Mouse (Mus musculus) left cerebral cortex, adult 9 months (tissue): ENCODE data around the gene Copg1.
"Not testable (repeated sequence)": the region's sequence is repeated elsewhere in the genome, so short reads cannot be mapped to it uniquely, and the experiment has no call there.

Source experiments
- DNase-seq, 2 experiments: peaks; one replicate each; pipeline ENCODE4 v3.0.0; 2022; ENCODE audit warnings: low spot score in 2 of 2

Copg1 gene

DNA sequence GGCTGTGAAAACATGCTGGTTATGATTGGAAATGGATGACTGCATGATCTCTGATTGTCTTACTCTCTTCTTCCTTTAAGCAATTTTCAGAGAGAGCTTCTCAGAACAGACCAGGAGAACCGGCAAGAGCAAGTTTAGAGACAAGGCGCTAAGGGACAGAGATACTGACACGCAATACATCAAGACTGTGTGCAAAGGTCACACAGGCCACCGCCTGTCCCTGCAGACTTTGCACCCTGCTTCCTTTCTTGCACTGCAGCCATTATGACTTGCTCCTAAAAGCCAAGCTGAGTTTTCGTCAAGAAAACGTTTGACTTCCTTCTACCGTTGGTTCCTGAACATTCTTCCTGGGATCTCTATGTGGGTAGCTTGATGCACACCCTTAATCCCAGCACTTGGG is 12.1 kb upstream of the Copg1 start:
- no peak for DNase-seq

DNA sequence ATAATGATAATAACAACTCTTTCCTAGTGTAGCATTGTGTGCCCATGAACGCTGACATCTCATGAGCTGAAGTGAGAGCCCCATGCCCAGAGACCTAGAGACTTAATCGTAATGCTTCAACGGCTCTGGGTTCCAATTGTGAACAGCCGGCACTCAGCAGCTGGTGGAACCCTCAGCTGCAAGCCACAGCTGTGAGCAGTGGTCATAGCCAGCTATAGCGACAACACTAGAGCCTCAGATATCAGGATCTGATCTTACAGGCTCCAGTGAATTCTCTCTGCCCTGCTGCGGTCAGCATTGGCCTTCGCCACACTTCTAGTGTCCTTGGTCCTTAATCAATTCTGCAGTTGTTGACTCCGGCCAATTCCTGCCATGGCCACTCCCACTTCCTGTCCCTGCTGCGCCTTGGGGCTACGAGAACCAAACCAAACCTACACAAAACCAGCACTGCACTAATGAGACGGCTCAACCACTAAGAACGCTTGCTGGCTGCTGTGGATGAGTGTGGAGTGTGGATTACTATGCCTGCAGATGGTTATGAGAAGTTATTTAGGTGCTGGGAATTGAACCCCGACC is 11.5 kb upstream of the Copg1 start:
- no peak for DNase-seq

DNA sequence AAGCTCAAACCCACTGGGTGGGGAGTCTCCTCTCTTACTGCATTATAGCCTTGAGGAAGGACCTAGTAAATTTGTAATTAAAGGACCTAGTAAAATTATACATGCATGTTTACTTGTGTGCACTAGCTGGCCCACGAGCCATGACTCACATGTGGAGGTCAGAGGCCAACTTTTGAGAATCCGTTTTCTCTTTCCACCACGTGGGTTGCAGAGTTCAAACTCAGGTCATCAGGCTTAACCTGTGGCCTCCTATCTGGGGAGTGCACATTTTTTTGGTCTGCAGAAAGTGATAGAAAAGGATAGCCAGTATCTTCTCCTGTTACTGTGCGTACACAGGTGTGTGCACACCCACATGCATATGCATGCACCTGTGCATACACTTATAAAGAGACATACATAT is 8.6 kb upstream of the Copg1 start:
- DNase-seq, result no peak

DNA sequence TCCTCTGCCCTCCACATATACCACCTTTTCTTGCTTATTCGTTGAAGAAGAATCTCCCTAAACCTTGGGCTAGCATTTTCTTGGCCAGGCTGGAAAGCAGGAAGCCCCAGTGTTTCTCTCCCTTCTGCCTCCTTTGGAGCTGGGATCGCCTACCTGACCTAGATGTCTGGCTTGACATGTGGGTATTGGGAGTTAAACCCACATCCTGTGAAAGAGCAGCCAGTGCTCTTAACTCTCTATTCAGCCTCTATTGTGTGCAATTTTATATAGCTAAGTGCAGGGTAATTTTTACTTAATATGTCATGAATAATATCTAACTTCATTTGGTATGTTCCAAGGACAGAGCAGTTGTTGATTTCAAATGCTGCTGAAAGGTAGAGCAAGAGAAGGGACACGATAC is 8.0 kb upstream of the Copg1 start:
- no peak for DNase-seq

DNA sequence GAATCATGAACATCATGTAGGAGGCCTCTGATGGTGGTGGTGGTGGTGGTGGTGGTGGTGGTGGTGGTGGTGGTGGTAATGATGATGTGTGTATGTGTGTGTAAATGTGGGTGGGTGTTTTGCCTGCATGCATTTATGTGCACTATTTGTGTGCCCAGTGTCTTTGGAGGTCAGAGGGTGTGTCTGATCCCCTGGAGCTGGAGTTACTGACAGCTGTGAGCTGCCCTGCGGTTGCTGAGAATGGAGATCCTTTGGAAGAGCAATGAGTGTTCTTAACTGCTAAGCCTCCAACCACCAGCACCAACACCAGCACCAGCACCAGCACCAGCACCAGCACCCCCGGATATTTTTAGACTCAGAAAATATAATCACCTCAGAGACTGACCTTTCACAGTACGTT is 5.4 kb upstream of the Copg1 start:
- no peak for DNase-seq

DNA sequence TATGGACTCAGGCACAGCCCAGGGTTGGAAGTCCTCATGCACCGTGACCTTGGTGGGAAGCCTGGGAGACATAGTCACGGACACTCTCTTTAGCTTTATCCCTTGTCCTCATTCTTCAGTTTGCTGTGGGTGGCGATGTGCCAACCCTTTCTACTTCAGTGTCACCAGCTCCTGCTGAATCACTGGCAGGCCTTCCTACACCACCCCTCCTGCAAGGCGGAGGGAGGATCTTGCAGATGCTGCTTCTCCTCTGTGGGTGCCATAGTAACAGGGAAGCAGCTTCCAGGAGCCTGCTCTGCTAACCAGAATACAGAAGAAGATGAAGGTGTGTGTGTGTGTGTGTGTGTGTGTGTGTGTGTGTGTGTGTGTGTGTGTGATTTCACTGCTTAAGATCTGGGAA is 4.8 kb upstream of the Copg1 start:
- DNase-seq, result peak; percentile 86 to 89

DNA sequence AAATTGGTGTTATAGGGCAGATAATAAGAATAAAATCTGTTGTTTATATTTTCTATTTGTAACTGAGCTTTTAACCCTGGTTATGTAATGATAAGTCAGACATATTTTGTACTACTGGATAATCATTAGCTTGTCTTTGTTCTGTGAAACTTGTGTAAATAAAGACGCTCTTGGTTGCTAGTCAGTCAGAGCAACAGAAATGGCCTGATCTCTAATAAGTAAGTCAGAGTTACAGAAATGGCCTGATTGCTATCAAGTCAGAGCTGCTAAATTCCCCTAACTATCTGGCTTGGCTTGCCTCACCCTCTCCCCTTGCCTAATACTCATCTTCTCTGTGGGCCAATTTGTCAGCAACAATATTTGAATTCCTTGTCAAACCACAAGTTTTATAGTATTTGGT is 893 bp upstream of the Copg1 start:
- no peak for DNase-seq

DNA sequence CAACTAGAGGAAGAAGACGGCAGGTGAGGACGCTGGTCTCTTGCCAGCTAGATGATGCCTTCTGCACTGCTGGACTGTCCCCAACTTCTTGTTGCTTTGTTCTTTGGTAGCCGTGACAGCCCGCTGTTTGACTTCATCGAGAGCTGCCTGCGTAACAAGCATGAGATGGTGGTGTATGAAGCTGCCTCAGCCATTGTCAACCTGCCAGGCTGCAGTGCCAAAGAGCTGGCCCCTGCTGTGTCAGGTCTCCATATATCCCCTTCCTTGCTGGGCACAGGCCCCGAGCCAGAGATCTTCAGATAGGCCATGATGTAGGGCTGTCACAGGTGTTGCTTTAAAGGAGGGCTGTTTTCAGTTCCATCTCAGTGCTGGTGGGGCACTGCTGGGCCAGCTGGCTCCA is 6.3 kb downstream of the Copg1 start:
- DNase-seq, result no peak

DNA sequence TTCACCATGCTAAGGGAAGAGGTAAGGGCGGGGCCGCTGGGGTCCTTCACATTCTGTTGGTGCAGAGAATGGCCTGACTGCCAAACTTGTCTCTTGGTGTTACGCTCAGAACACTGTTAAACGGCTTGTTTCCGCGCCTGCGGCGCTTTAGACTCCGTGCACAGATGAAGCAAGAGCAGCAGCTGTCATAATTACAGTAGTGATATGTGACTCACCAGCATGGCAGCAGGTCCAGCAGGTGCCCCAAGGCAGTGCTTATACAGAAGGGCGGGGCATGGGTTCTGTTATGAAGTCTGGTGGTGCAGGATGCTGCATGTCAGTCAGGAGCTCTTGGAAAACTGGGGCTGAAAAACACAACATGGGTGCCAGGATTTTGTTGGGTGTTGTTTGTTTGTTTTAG is 10.4 kb downstream of the Copg1 start:
- no peak for DNase-seq

DNA sequence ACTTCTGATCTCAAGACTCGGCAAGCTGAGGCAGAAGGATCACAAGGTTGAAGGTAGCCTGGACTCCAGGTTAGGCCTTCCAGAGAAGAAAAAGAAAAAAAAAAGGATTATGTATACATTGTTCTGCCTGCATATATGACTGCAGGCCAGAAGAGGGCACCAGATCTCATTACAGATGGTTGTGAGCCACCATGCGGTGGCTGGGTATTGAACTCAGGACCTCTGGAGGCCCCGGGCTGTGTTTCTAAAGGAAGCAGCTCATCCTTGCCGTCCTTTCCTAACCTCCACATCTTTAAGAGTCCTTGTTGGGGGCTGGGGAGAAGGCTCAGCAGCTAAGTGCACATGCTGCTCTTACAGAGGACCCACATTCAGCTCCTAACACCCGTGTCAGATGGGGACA is 19.0 kb downstream of the Copg1 start:
- no peak for DNase-seq

DNA sequence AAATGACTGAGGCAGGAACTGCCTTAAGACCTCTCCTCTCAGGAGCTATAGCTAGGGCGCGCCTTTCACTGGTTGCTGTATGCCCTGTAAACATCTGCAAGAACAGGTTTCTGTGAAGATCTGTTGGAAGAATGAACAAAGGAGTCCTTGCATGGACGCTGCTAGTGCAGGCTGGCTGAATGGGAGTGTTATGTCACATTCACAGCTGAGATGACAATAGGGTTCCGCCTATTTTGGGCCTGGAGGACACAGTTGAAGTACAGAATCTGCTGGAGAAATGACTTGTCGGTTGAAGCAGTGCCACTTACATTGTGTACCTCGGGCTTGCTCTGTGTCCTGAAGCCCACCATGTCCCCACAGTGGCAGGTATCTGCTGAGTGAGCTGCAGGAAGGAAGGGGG is 21.6 kb downstream of the Copg1 start:
- DNase-seq, result no peak

DNA sequence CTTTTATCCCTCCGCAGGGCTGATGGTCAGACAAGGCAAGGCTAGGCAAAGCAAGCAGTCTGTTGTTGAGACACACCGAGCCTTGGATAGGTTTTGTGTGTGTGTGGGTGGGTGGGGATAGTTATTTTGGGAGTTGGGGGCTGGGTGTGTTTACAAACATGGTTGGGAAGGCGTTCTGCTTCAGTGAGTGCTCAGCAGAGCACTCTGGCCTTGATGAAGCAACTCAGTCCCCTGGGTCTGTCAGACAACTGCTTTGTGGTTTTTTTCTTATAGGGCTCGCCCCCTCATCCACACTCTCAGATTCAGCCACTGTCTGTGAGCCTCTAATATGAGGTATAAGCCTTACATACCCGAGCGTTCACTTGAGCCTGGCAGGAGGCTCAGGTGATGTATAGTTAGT is 23.9 kb downstream of the Copg1 start:
- DNase-seq, result no peak

DNA sequence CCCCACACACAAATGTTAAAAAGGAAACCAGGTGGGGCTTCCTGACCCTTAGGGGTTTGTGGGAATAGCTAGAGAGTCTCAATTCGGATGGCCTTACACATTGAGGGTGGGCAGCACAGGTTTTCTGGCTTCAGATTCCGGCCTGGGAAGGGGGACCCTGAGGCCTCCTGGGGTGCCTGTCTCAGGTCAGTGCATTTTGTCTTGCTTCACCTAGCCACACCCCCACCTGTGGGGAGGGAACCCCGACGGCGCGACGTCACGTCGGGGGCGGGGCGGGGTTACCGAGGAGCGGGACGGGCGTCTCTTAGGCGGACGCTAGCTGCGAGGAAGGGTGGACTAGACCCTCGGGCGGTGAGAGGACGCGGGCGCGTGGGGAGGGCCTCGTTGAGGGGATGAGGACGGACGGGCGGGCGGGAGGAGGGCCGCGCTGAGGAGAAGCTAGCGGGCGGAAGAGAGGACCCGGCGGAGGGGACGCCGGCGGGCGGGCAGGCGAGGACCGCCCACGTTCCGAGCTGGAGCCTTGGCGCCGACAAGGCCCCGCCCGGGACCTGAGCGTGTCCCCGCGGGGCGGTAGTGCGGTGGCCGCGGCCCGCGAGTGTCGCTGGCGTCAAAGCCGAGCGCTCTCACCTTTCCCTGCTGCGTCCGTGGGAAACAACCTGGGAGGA is 26.2 kb downstream of the Copg1 start, which contains the start of gene Hmces:
Gene Hmces, plus strand, starts transcription at position 275 of the 665 bp plus-strand sequence.
- DNase-seq, result peak in 1 of 2 experiments; percentile 51

DNA sequence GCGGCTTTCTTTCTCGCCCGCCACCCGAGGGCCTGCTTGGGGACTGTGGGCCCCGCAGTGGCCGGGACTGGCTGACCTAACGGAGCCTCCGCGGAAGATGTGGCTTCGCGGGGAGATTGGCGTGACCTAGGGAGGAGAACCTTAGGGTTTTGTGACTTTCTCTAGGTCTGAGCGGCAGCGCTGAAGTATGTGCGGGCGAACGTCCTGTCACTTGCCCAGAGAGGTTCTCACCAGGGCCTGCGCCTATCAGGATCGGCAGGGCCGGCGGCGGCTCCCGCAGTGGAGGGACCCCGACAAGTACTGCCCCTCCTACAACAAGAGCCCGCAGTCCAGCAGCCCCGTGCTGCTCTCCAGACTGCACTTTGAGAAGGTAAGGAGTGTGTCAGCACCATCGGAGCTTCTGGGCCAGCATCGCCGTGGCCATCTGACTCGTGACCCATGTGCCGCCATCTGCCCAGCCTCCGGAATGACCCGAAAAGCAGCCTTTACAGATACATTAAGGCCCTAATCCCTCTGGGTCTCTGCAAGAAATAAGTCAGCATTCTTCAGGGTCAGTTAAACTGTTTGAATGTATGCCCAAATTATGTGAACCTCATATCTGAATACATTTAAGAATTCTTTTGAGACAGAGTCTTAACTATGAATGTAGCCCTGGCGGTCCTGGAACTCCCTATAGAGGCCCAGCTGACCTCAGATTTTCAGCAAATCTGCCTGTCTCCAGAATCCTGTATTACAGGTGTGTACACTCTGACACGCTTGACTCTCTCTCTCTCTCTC is 26.9 kb downstream of the Copg1 start:
- no peak for DNase-seq

DNA sequence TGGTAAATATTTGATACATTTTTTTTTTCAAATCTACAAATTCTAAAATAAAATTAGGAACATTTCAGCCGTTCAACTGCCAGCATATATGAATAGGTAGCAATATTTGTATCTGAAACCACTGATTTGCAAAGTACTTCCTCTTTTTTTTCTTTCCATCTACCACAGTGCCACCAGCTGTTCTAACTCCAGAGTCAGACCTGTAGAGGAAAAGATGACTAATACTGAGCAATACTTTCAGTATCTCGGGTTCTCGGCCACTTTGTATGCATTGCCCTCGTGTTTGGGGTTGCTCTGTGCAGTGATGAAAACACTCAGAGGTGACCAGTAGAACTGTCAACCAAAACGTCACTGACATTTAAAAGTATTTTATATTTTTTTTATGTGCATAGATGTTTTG is 28.3 kb downstream of the Copg1 start:
- no peak for DNase-seq

DNA sequence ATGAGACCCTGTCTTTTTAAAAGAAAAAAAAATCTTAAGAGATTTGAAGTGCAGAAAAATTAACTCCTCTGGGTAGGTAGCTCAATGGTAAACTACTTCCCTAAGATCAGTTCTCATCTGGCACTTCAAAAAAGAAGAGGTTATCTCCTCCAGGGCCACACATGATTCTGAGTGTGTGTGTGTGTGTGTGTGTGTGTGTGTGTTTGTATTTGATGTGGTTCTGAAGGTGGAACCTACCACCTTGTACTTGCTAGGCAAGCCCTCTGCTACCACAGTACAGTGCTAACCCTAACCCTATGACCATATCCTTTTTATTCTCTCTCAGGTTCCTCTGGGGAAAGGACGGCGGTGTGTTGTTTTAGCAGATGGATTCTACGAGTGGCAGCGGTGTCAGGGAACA is 33.6 kb downstream of the Copg1 start:
- DNase-seq, result no peak

DNA sequence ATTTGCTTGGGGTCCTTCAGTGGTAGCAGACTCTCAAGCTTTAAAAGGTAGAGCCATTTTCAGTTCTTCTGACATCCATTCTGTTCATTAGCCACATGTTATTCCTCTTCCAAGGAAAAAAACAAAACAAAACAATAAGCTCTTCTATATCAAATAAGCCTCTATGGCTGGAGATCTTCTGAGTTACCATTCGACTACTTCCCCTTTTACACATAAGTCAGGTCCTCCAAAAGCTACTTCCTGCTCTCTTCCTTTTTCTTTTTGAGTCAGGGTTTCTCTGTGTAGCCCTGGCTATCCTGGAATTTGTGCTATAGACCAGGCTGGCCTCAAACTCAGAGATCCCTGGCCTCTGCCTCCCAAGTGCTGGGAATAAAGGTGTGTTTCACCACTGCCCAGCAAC is 36.0 kb downstream of the Copg1 start:
- no peak for DNase-seq

DNA sequence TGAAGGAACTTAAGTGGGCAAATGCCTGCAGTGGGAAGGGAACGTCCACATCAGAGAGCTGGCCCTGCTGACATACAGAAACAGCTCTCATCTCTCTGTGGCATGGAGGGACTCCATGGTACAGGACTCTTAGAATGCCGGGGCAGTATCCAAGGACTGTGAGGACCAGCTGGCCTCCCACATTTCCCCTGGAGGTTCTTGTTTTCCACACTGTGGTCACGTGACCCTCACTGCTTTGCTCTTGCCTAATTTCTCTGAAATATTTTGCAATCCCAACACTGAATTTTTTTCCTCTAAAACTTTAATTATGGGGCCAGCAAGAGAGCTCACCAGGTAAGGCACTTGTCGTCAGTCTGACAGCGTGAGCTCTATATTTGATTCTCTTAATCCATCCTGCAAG is 47.4 kb downstream of the Copg1 start:
- DNase-seq, result no peak

DNA sequence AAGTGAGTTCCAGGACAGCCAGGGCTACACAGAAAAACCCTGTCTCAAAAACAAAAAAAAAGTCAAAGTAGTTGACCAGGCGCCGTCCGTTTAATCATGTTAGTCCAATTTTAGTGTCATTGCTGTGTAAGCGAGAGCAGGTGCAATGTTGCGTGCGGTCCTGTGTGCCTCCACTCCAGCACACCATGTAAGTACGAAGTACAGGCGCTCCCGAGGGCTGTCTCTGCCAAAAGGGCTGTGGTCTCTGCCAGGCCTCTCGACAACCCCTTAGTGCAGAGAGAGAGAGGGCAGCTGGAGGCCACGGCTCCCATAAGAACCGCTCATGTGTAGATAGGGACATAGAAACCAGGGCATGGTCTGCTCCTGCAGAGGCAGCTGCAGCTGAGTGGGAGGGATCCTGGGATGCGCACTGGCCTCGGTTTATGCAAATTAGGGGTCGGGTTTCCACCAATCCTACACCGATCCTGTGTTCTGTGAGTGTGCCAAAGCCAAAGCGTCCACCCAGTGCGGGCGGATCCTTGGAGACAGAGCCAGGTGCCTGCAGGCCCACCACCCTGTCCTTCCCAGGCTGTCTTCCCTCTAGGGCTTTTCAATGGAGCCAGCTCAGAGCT is 49.7 kb downstream of the Copg1 start:
- DNase-seq, result no peak

DNA sequence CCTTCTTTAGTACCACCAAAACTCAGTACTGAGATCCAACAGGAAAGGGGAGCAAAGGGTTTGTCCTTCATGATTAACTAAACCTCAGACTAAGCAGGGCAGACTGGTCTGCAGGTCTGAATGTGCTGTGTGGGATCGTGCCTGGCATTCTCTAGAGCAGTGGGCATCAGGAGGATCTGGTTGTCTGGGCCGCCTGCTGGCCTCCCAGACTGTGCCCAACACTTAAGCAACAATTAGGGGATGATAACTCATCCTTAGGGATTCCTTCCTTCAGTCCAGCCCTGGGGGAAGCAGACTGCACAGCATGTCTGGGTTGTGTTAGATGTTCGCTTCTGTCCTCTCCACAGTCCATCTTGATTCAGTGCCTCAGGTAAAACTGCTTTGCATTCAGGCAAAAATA is 51.3 kb downstream of the Copg1 start:
- DNase-seq, result no peak

DNA sequence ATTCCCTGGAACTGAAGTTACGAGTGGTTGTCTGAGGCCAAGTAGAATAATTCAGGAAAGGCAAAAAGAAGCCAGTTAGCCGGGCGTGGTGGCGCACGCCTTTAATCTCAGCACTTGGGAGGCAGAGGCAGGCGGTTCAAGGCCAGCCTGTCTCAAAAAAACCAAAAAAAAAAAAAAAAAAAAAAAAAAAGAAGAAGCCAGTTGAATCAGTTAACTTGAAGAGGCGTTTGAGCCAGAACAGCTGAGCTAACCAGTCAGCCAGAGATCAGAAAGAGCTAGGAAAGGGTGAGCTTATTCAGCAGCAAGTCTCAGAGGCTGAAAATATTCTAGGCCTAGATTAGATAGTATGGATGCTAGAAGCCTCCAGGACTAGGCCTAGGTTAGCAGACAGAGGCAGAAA is 54.6 kb downstream of the Copg1 start:
- DNase-seq, result no peak

DNA sequence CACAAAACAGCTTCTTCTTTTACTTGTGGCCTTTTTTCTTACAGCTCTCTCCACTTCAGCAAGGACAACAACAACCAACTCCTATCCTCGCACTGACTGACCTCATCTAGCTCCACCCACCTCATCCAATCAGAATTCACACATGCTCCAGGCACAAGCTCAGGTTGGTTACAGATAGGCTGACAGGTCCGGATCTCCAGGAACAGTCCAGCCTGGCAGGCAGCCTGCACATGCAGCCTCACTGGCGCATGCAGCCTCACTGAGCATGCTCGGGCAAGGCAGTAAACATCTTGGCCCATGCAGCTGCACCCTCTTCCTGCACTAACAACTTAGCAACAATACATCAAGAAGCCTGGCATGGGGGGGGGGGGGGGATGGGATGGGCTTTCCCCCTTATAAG is 74.8 kb downstream of the Copg1 start:
- not testable (repeated sequence) for DNase-seq
